Mouse (Mus musculus) adrenal gland, postnatal 36 days (tissue): ENCODE data around the gene Ttc3. TPM values are rescaled to one million over a fixed set of nuclear protein-coding genes. Genes with fewer than 3 reads are reported as not detected.
"Not testable (repeated sequence)": the region's sequence is repeated elsewhere in the genome, so short reads cannot be mapped to it uniquely, and the experiment has no call there.

Experiments
- DNase-seq, 2 experiments: peaks; one replicate each; pipeline ENCODE4 v3.0.0; 2021; ENCODE audit warnings: mixed read lengths in 1 of 2
- total RNA-seq, 2 experiments: library from RNA; stranded (reverse); gene quantifications; 2 replicates each; pipeline ENCODE4 v1.2.3; 2021

Ttc3 gene
- total RNA-seq, 2 experiments from 2014 or later, result 96.4 to 119 TPM

DNA sequence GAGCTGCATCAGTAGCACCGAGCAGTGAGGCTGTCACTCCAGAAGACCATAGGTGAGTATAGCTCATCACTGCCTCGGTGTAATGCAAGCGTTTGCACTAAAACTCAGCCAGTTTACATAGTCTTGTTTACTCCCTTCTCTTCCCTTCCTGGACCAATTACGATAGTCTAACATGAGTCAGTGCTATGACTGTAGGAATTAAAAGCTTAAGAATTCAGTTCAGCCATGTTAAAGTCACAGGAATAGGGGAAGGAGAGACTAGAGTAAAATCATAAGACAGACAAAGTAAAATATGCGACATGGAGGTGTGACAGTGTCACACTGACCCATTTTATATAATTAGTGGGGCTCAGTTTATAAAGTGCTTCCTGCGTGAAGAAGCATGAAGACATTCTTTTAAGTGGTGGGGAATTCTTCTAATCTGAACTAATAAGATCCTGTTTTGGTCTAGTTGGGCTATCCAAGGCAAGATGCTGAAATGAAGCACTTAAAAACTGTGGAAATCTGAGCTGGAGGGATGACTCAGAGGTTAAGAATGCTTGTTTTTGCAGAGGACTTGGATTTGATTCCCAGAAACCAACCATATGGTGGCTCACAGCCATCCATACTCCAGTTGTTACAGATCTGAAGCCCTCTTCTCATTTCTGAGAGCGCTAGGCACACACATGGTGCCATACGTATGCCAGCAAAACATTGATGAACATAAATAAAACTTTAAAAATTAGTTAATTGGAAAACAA, 65.2 kb downstream of the Ttc3 start:
- no peak for DNase-seq

DNA sequence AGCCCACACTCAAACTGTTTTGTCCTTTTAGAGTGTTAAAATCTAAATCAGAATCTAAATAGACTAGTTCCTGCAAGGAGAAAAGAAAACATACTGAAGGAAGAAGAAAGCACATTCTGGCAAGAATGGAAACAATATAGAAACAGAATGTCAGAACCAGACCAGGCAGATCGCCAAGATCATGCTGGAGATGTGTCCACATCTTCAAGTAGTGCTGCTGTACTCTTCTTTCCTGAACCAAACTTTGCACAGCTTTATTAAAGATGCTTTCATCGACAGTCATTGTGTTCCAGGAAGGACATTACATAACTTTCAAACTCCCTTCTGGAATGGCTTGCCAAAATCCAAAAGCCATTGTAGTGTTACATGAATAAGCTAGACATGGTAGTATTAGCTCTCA, 66.4 kb downstream of the Ttc3 start:
- DNase-seq, result no peak

DNA sequence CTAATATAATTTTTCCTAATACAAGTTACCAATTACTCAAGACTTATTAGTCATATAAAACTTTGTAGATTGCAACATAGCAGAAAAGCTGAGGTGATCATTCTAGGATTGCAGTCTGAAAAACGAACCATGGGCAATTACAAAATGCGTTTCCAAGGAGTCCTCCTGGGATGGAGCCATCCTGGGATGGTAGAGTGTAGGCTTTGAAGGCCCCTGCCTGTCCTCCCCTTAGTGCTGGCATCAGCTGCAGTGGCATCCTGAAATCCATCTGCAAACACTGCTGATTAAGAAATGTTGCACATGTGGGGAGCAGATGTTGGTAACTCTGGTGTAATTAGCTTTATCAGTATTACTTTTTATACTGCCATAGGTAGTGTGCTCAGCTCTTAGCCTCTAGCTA, 70.9 kb downstream of the Ttc3 start:
- DNase-seq, result peak in 1 of 2 experiments; percentile 8

DNA sequence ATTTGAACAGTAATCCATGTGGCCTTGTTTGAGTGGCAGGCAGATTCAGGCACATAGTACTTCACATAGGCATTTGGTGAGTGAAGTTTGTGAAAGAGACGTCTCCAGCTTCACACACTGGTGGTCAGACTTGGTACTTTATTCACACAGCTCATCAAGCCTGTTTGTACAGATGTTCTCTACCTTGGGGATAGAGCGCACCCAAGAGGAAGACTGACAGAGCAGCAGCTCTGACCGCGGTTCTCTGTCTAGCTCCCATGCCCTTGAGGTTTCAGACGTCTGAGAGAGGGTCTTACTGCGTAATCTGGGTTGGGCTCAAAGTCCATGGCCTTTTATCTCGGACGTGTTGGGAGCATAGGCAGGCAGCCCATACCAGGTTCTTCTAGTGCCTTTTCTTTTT, 78.7 kb downstream of the Ttc3 start:
- no peak for DNase-seq

DNA sequence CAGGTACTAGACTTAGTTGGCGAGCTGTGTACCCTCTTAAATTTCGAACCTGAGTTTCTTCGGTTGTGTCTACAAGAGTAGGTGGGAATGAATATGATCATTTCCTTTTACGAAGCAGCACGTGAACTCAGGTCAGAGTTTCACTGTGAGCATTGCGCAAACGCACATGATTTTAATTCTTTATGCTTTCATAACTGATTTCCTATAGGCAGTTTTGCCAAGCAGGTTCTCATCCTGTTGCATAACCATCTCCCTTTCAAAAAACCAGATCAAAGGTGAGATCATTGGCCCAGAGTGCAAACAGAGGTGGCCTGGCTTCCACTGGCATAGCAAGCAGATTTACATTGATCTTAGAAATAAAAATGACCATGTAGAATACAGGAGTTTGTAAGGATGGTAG, 79.2 kb downstream of the Ttc3 start:
- no peak for DNase-seq

DNA sequence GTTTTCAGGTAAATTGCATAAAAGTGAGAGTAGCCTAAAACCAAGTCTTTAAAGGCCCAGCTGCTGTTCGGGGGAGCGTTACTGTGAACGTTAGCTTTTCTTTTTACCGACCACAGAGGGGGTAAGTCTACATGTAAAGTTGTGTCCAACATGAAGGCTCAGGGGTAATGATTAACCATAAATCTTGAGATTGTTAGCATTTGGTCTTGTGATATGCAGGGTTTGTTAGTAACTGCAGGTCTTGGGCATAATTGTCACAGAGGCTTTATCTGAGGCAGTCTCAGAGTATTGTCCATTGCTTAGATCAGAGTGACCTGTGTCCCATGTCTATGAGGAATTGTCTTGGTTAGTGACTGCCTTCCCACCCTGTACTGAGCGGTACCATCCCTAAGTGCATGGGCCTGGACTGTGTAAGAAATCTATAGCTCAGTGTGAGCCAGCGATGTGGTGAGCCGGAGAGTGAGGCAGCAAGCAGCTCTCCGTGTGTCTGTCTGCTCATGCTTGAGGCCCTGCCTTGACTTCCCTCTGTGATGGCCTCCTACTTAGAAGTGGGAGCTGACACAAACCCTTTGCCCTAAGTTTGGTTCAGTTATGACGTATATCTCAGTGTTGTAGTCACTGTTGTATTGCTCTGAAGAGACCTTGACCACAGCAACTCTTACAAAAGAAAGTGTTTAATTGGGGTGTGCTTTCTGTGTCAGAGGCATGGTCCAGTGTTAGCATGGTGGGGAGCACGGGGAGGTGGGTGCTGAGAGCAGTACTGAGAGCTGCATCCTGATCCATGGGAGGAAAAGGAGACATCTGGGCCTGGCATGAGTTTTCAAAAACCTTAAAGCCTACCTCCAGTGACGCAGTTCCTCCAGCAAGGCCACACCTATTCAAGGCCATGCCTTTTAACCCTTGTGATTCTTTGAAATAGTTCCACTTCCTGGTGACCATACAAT, 81.4 kb downstream of the Ttc3 start:
- no peak for DNase-seq

DNA sequence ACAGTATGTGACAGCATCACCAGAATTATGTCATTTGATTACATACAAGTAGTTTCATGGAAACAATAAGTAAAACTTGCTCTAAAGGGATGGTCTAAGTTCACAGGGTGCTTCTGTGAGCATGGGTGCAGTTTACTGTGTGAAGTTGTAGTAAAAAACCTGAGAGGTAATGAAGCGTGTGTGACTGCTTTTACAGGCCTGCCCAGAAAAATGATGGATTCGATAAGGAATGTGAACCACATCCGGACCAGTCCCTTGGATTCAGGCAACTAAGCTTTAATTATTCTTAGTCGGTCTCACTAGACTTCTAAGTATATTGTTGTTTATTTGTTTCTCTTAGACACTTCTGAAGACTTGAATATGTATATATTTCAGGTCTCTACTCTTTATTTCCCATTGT, 82.3 kb downstream of the Ttc3 start:
- DNase-seq, result no peak

DNA sequence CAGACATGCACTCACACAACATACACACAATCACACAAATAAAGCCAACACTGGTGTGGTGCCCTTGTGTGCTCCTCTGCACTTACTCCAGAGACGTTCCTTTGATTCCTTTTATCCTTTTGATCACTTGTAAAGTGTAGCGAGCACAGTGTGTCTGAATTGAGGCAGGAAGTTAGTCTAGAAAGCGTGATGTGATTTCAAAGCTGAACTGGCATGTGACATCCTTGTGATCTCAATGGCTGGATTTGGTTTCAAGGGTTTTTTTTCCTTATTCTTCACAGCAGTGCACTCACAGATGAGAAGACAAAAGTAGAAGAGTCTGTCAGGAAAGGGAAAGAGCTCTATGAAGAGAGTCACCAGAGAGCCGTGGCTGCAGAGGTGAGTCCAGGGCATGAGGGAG, 83.7 kb downstream of the Ttc3 start:
- no peak for DNase-seq

DNA sequence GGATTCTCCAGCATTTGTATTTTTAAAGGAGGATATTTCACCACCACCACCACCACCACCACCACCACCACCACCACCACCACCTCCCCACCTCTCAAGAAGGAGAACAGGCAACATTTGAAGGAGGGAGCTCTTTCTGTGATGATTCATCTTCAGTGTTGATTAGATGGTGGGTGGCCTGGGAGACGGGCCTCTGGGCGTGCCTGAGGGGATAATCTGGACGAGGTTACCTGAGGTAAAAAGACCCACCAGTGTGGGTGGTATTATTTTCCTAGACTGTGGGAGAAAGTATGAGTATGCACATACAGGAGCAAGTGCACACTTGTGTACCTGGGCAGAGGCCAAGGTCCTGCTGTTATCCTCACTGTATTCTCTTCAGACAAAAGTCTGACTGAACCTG, 93.6 kb downstream of the Ttc3 start:
- no peak for DNase-seq

DNA sequence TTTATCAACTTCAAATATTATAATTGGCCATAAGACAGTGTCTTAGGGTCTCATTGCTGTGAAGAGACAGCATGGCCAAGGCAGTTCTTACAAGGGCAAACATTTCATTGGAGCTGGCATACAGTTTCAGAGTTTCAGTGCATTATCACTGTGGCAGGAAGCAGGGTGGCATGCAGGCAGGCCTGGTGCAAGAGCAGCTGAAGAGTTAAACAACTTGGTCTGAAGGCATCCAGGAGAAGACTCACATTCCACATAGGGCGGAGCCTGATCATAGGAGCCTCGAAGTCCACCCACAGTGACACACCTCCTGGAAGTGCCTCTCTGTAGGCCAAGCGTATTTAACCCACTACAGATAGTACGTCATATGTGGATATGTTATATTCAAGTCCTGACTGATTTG, 95.5 kb downstream of the Ttc3 start:
- DNase-seq, result no peak

DNA sequence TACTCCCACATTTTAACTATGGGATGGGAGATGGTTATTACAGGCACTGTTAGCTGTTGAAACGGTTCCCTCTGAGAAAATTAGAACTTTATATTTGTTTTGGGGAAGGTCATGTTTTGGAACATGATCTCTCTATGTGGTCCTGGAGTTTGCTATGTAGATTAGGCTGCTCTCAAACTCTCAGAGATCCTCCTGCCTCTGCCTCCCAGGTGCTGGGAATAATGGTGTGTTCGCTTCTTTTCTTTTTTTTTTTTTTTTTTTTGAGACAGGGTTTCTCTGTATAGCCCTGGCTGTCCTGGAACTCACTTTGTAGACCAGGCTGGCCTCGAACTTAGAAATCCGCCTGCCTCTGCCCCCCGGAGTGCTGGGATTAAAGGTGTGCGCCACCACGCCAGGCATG, 95.9 kb downstream of the Ttc3 start:
- not testable (repeated sequence) for DNase-seq

DNA sequence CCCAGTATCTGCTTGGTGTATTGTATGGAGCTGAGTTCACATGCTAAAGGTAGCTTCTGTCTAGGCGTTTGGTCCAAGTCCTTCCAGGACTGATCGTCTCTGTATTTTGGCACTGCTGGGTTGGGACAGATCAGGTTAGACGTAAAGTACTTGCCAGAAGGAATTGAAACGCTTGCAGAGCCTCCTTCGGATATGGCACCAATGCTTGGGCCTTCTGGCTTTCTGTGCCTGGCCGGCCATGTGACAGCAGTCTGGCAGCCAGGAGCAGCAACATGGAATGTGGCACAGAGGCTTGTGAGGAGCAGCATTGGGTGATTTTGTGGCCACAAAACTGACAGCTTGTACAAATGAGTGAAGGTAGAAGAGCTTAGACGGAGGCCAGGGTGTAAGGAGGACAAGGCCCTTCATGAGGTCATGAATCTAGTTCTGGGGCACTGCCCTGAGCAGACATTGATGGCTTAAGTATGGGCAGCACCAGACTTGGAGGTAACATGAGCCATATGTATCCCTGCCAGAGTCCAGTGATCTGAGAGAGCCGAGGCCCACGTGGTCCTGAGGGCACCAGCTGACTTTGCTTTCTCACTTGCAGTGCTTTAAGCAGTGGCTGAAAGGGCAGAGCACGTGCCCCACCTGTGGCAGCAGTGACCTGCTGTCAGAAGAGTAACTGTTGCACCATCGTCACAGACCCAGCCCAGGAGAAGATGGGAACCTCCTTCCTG, 97.1 kb downstream of the Ttc3 start:
- peak; percentile 17 to 32 for DNase-seq

DNA sequence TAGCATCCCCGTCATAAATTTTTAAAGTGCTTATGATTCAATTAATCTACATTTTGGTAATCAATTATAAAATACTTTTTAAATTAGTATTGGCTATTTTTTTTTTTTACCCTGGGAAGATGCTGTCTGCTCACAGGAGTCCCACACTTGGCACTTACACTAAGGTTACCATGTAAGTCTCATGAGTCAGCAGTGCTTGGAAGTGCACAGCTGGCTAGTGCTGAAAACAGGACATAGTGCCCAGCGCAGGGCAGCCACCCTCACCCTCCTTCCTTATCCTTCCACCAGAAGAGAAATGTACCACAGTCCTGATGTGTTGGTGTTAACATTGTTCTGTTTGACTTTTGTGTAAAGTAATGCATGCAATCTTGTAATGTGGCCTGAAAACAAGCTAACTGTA, 98.0 kb downstream of the Ttc3 start:
- peak; percentile 9 to 23 for DNase-seq

DNA sequence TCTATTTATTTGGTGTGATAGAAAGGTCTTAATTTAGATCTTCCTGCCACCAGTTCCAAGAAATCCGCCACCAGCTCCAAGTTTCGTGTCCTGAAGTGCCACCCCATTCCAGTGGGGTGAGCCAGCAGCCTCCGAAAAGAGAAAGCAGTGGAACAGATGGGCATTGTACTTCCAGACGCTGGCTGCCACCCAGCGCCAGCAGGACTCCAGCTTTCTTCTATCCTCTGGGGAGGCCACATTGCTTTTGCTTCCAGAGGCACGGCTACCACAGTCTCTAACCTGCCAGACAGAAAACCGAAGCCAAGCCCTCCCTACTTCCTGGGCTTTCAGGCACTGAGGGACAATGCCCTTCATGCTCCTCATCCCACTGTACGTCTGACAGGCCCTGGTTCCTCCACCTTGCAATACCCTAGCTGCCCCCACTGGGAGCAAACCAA, 102.1 kb downstream of the Ttc3 start:
- DNase-seq, result peak; percentile 19 to 61

DNA sequence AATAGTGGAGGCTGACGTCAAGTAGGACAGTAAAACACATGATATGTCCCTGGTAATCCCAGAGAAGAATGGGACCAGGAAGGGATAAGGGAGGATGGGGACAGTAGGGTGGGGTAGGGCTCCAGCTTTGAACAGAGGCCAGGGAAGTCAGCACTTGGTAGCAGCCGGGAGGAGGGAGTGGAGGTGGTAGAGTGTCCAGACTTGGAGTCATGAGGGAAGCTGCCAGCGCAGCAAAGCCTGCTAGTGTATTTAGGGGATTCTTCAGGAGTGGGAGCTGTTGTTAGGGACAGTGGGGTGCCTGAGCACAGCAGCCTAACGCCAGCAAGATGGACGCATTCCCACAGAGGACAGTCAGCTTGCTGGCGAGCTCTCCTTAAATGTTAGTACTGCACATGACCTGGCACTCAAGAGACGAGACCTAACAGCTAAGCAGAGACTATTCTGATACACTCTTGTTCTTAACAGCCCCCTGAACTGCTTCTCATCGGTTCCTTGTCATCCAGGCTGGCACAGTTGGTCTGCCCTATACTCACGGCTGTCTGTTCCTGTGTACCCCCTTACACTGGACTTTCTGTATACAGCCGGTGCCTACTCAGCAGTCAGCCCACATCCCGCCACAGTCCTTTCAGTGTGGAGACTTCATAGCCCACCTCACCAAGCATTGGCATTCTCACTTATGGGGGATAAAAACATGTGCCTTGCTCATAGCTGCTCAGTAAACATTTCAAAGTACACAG, 102.8 kb downstream of the Ttc3 start:
- DNase-seq, result no peak

DNA sequence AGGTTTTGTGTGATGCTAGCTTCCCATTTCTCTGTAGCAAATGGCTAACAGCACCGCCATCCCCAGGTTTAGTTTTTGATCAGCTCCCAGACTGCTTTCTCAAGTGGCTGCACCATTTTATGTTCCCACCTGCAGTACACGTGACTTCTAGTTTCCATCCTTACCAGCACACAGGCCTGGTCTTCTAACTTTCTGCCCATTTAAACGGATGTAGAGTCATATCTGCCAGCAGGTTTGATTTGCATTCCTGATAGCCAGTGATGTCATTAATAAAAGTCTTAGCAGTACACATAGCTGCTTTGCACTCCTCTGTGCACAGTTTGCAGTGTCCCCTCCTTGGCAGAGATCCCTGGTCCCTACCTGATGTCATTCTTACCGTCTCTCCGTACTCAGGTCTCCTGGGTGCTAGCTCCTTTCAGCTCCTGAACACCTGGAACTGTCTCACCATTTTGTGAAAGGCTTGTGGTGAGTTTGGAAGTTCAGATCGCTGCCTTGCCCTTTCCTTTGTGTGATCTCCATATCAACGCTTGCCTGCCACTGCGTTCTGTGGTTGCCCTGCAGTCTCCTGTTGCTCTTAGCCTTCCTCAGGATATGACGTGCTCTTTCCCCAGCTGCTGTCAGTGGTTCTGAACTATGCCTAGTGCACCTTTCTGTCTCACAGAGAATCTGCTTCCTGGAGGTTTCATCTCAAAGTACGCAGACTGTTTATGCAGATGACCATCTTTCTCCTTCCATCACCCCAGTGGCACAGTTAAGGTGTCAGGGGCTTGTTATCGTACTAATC, 114.5 kb downstream of the Ttc3 start:
- DNase-seq, result no peak

DNA sequence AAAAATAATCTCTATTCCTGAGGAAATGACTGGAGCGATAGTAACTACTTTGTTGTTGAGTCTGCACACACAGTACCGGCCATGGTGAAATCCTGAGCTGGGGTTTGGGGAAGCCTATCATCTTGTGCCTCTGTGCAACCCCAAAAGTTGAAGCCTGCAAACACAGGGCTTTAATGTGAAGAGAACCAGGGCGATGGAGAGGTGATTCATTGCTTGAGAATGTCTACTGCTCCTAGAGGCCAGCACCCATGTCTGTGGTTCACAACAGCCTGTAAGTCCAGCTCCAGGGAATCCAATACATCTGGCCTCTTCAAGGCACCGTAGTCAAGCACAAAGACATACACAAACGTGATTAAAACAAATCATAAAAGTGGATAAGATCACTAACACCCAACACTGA, 116.9 kb downstream of the Ttc3 start:
- DNase-seq, result no peak

DNA sequence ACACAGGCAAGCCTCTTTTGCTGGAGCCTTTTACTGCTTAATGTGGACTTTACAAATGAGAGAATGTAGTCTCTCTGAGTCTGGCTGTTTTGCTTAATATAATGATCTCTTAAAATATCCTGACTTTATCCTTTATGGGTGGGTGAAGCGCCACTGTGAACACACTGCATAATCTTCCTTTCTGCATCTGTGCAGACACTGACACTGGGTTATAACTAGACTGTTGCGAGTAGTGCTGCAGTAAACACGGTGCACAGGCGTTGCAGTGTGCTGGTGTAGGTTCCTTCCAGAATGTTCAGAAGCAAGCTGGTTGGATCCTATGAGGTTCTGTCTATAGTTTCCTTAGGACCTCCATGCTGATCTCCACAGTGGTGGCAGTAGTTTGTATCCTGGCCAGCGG, 118.9 kb downstream of the Ttc3 start:
- no peak for DNase-seq

DNA sequence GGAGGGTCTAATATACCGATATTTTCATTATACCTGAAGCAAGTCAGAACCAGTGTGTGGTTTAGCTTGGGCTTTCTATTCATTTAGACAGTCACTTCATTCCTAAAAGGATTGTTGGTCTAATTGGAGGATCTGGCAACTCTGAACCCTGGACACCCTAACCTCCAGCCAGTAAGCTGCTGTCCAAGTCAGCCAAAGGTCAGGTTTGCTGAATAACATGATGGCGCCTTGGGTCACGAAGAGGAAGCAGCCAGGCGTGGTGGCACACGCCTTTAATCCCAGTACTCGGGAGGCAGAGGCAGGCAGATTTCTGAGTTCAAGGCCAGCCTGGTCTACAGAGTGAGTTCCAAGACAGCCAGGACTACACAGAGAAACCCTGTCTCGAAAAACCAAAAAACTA, 126.8 kb downstream of the Ttc3 start:
- peak in 1 of 2 experiments; percentile 41 for DNase-seq

DNA sequence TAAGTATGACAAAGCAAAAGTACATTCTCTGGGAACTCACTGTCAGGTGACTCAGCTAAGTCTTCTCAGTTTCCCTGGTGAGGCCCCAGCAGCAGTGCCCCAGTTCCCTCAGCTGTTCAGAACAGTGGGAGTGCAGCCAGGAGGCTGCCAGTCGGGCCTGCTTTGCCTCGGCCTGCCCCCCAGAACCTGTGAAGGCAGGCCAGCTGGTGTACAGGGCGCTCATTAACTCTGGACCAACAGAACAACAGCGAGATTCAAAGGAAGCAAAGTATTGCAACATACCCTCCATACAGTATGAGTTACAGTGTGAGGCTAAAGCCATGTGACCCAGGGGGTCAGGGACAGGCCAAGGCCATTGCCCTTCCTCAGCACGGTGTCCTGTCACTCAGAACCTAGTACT, 127.5 kb downstream of the Ttc3 start:
- peak; percentile 70 to 76 for DNase-seq

DNA sequence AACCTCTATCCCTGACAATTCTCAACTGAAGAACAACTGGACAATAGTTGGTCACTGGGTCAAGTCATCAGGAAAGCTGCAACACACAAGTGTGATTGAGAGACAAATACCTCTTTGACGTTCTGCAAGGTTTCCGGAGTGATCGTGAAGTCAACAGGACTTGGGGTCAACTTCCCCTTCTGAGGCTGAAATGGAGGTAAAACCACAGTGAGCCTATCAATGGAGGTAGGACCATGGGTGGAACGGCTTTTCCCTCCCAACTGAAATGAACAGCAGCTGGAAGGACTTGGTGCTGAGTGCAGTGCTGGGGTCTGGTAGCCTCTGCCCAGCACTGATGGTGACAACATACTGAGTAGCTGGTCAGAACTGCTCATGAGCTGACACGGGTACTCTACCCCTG, 133.8 kb downstream of the Ttc3 start:
- DNase-seq, result no peak
